Mouse (Mus musculus) megakaryocyte progenitor cell, adult 5-6 weeks (primary cell): Measurements from ENCODE around the gene Grb7. TPM values are rescaled to one million over a fixed set of nuclear protein-coding genes. Genes with fewer than 3 reads are reported as not detected.
A peak's percentile ranks its signal among the peaks of the same experiment; 100 is the strongest.

Experiments
- ATAC-seq: replicated peaks from 2 replicates; pipeline ENCODE4 v1.8.0; 2016; ENCODE audit warnings: mild to moderate bottlenecking, moderate TSS enrichment, inconsistent platforms; ENCODE audit not compliant: poor library complexity
- total RNA-seq, 2 experiments: library from RNA; stranded (forward) in 1 of 2; stranded (reverse) in 1 of 2; fragments of 157-497, 149-512 nt in 1 of 2; fragments of 200-1000 nt in 1 of 2; gene quantifications; 2 replicates each; pipeline versions ENCODE4 v1.2.3 to v1.2.4; 2015 to 2017

Gene Grb7
- total RNA-seq, 2 experiments from 2014 or later, result not detected

- peak; percentile 70 for ATAC-seq
These were observed 23.8 kb downstream of the Grb7 start for GRCm38 (mm10) chr11:98469761-98470714.

- peak; percentile 46; the same call in 1 of the 2 replicates for ATAC-seq
These were observed 24.6 kb downstream of the Grb7 start for GRCm38 (mm10) chr11:98470795-98471194.

- ATAC-seq, result no peak
These were observed 26.5 kb downstream of the Grb7 start for GRCm38 (mm10) chr11:98472696-98473095.

GRCm38 (mm10) chr11:98473916-98474479, 27.8 kb downstream of the Grb7 start:
- 0 out of 2 replicates have a peak, but pooled peaks have one; percentile 20 for ATAC-seq

- ATAC-seq, result no peak
These were observed 28.8 kb downstream of the Grb7 start for GRCm38 (mm10) chr11:98474967-98475366.

GRCm38 (mm10) chr11:98475630-98476433, 29.6 kb downstream of the Grb7 start:
- ATAC-seq, result no peak

GRCm38 (mm10) chr11:98476434-98476807, 30.2 kb downstream of the Grb7 start:
- ATAC-seq, result no peak

GRCm38 (mm10) chr11:98477011-98477701, 31.0 kb downstream of the Grb7 start:
- ATAC-seq, result no peak

- 0 out of 2 replicates have a peak, but pooled peaks have one; percentile 11 for ATAC-seq
These were observed 33.1 kb downstream of the Grb7 start for GRCm38 (mm10) chr11:98479026-98479939.

- ATAC-seq, result no peak
These were observed 33.8 kb downstream of the Grb7 start for GRCm38 (mm10) chr11:98479940-98480497.

GRCm38 (mm10) chr11:98481231-98481630, 35.0 kb downstream of the Grb7 start:
- peak; percentile 60 for ATAC-seq

GRCm38 (mm10) chr11:98482067-98482466, 35.9 kb downstream of the Grb7 start:
- ATAC-seq, result no peak

GRCm38 (mm10) chr11:98485749-98486148, 39.6 kb downstream of the Grb7 start:
- ATAC-seq, result no peak

GRCm38 (mm10) chr11:98487526-98488040, 41.4 kb downstream of the Grb7 start:
- no peak for ATAC-seq

- ATAC-seq, result no peak
These were observed 42.5 kb downstream of the Grb7 start for GRCm38 (mm10) chr11:98488540-98489234.

- ATAC-seq, result no peak
These were observed 45.4 kb downstream of the Grb7 start for GRCm38 (mm10) chr11:98491571-98491970.

GRCm38 (mm10) chr11:98492959-98493358, 46.8 kb downstream of the Grb7 start:
- ATAC-seq, result no peak

- ATAC-seq, result no peak
These were observed 47.2 kb downstream of the Grb7 start for GRCm38 (mm10) chr11:98493394-98493793.
